Mouse (Mus musculus): ENCODE measurements around the gene Ptpn7.

- TF ChIP-seq CTCF (IDR thresholded peaks at IDR 0.05; ENCODE audit: borderline replicate concordance, control insufficient read depth, extremely low read depth, insufficient read depth, low read length, poor library complexity) (no peak), POLR2A (IDR thresholded peaks at IDR 0.05; ENCODE audit: control insufficient read depth, extremely low read depth, insufficient read depth, low read length, poor library complexity) (no peak)
These were observed 27.1 kb downstream of the Ptpn7 start for GRCm38 (mm10) chr1:135159556-135160123.
